Mouse (Mus musculus): ENCODE results near the gene Plk5. TPM values are rescaled to one million over a fixed set of nuclear protein-coding genes. Genes with fewer than 3 reads are reported as not detected.

Gene Plk5
- total RNA-seq, 1 experiment: 6.0 TPM

DNA sequence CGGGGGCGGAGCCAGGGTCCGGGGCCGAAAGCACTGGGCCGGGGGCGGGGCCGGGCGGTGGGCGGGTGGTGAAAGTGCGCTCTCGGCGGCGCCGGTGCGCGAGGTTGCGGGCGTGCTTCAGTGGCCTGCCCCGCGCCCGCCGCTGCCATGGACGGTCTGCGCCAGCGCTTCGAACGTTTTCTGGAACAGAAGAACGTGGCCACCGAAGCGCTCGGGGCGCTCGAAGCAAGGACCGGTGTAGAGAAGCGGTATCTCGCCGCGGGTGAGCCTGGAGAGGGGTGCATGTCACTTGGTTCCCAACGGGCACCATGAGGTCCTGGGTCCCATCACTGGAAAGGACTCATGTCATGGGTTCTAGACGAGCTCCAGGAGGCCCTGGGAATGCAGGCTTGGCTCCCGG, 26.2 kb upstream of the Plk5 start:
- Histone ChIP-seq H3K4me3 (ENCODE audit: insufficient read depth in 1 of 2, low read depth in 1 of 2, low read length in 2 of 2, poor library complexity in 1 of 2, severe bottlenecking in 1 of 2) (peak overlapping the region; percentile 76 to 93), H3K27ac (ENCODE audit: insufficient read depth, low read depth, low read length, poor library complexity, severe bottlenecking) (no peak overlapping the region)

DNA sequence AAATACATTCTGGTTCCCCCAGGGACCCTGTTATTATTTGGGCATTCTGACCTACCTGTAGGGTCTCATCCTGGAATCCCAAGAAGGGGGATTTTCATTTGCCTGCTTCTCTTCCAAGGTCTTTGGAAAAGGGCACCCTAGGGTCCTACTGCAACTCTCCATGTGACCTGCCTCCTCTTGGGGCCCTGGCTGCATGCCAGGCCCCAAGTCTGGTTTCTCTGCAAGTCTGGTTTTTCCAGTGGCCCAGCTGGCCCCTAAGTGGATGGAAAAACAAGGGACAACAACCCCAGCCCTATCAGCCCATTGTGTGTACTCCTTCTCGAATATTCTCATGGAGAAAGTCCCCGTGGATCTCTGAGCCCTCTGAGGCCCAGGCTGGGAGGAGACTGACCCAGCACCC, 25.4 kb upstream of the Plk5 start:
- in situ Hi-C loops (cut with MboI; ENCODE audit: low sequenced_read_pairs in 2 of 2, unreplicated experiment in 2 of 2): no loop called here
- Histone ChIP-seq H3K4me3 (ENCODE audit: insufficient read depth in 1 of 2, low read depth in 1 of 2, low read length in 2 of 2, poor library complexity in 1 of 2, severe bottlenecking in 1 of 2) (peak overlapping the region in 1 of 2 experiments; percentile 93; a peak in 1 of 4 replicates), H3K4me1 (ENCODE audit: control insufficient read depth in 2 of 2, insufficient read depth in 2 of 2, low read length in 2 of 2, poor library complexity in 1 of 2) (peaks cover 0 to 25% of the 10 kb centered on the region in 2 experiments; a peak in 3 of 4 replicates), H3K9me3 (ENCODE audit: control insufficient read depth, insufficient read depth, low read depth, low read length) (no peaks in the 10 kb centered on the region), H3K9ac (ENCODE audit: insufficient read depth, low read depth, low read length, poor library complexity, severe bottlenecking) (no peak overlapping the region), H3K36me3 (ENCODE audit: control insufficient read depth, insufficient read depth, low read length, poor library complexity, severe bottlenecking) (peaks cover 4% of the 10 kb centered on the region; the same call in 1 of the 2 replicates), H3K27ac (ENCODE audit: insufficient read depth, low read depth, low read length, poor library complexity, severe bottlenecking) (no peak overlapping the region)
- DNase-seq (ENCODE audit: low read depth, low spot score): no peak
- no peak for TF ChIP-seq CHD2 (IDR thresholded peaks at IDR 0.05; ENCODE audit: low read depth, low read length)
- TF ChIP-seq MAFK (IDR thresholded peaks at IDR 0.05; ENCODE audit: insufficient read depth, low read depth, low read length): no peak
- TF ChIP-seq ZNF384 (IDR thresholded peaks at IDR 0.05; ENCODE audit: low read depth, low read length): no peak
- TF ChIP-seq ZC3H11A (IDR thresholded peaks at IDR 0.05; ENCODE audit: borderline replicate concordance, low read depth, low read length): no peak
- no peak for TF ChIP-seq HCFC1 (IDR thresholded peaks at IDR 0.05; ENCODE audit: borderline replicate concordance, insufficient read depth, low read length)

More for the DNA sequence above, 26.2 kb upstream of the Plk5 start:
- Histone ChIP-seq H3K36me3 (ENCODE audit: control insufficient read depth, insufficient read depth, low read length, poor library complexity, severe bottlenecking) (no peaks in the 10 kb centered on the region; the same call in 1 of the 2 replicates), H3K4me1 (ENCODE audit: control insufficient read depth in 2 of 2, insufficient read depth in 2 of 2, low read length in 2 of 2, poor library complexity in 1 of 2) (peaks cover 0 to 21% of the 10 kb centered on the region in 2 experiments; a peak in 2 of 4 replicates), H3K9ac (ENCODE audit: insufficient read depth, low read depth, low read length, poor library complexity, severe bottlenecking) (peak overlapping the region; percentile 82), H3K9me3 (ENCODE audit: control insufficient read depth, insufficient read depth, low read depth, low read length) (no peaks in the 10 kb centered on the region)
- DNase-seq (ENCODE audit: low read depth, low spot score): no peak
- no peak for TF ChIP-seq HCFC1 (IDR thresholded peaks at IDR 0.05; ENCODE audit: borderline replicate concordance, insufficient read depth, low read length)
- no peak for TF ChIP-seq ZC3H11A (IDR thresholded peaks at IDR 0.05; ENCODE audit: borderline replicate concordance, low read depth, low read length)
- no peak for TF ChIP-seq ZNF384 (IDR thresholded peaks at IDR 0.05; ENCODE audit: low read depth, low read length)
- no peak for TF ChIP-seq CHD2 (IDR thresholded peaks at IDR 0.05; ENCODE audit: low read depth, low read length)
- no peak for TF ChIP-seq MAFK (IDR thresholded peaks at IDR 0.05; ENCODE audit: insufficient read depth, low read depth, low read length)
- in situ Hi-C loops (cut with MboI; ENCODE audit: low sequenced_read_pairs in 2 of 2, unreplicated experiment in 2 of 2): no loop called here

DNA sequence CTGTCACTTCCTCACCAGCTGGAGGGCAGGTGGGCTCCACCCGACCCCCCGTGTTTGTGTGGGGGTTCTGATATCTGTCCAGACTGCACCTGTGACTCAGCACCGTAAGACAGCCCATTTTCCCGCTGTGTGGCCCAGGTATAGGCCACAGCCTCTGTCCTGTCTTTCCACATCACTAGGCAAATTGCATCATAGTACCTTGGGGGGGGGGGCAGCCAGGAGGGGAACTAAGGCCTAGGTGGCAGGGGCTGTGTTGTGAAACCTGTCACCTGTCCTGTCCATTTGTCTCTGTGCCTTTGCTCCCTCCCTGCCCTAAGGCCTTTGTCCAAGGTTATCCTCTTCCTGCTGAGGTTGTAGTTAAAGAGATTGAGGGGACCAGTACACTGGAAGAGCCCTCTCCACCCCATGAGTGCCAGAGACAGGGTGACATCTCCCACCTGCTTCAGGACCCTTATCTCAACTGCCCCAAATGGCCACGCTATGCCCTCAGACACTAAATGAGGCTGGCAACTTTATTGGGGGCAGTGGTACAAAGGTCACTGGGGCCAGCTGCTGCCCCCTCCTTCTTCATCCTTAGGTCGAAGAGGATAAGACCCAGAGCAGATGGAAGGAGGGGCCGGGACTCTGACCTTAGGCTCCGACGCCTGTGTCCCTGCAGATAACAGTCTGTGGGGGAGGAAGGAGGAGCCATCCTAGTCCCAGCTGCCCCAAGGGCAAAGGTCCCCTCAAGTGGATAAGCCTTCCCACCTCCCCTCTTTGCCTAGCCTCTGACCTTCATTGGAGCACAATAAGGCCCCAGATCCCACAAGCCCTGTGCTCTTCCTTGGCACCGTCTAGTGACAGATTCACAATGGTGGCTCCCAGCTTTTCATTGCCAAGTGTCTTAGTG, 24.4 kb upstream of the Plk5 start:
- Histone ChIP-seq H3K9me3 (ENCODE audit: control insufficient read depth, insufficient read depth, low read depth, low read length) (no peaks in the 10 kb centered on the region), H3K4me3 (ENCODE audit: insufficient read depth in 1 of 2, low read depth in 1 of 2, low read length in 2 of 2, poor library complexity in 1 of 2, severe bottlenecking in 1 of 2) (no peak overlapping the region), H3K36me3 (ENCODE audit: control insufficient read depth, insufficient read depth, low read length, poor library complexity, severe bottlenecking) (peaks cover 4% of the 10 kb centered on the region; the same call in 1 of the 2 replicates), H3K27ac (ENCODE audit: insufficient read depth, low read depth, low read length, poor library complexity, severe bottlenecking) (no peak overlapping the region), H3K4me1 (ENCODE audit: control insufficient read depth in 2 of 2, insufficient read depth in 2 of 2, low read length in 2 of 2, poor library complexity in 1 of 2) (peaks cover 2 to 25% of the 10 kb centered on the region in 2 experiments; a peak in 3 of 4 replicates), H3K9ac (ENCODE audit: insufficient read depth, low read depth, low read length, poor library complexity, severe bottlenecking) (no peak overlapping the region)
- TF ChIP-seq CHD2 (IDR thresholded peaks at IDR 0.05; ENCODE audit: low read depth, low read length) (no peak), HCFC1 (IDR thresholded peaks at IDR 0.05; ENCODE audit: borderline replicate concordance, insufficient read depth, low read length) (no peak), MAFK (IDR thresholded peaks at IDR 0.05; ENCODE audit: insufficient read depth, low read depth, low read length) (no peak), ZNF384 (IDR thresholded peaks at IDR 0.05; ENCODE audit: low read depth, low read length) (no peak), ZC3H11A (IDR thresholded peaks at IDR 0.05; ENCODE audit: borderline replicate concordance, low read depth, low read length) (no peak)
- in situ Hi-C loops (cut with MboI; ENCODE audit: low sequenced_read_pairs in 2 of 2, unreplicated experiment in 2 of 2): no loop called here
- DNase-seq (ENCODE audit: low read depth, low spot score): no peak

GRCm38 (mm10) chr10:80332525-80332989, 23.7 kb upstream of the Plk5 start:
- DNase-seq (ENCODE audit: low read depth, low spot score): no peak
- no peak overlapping the region for H3K9ac ChIP-seq (ENCODE audit: insufficient read depth, low read depth, low read length, poor library complexity, severe bottlenecking)
- no peak overlapping the region for H3K27ac ChIP-seq (ENCODE audit: insufficient read depth, low read depth, low read length, poor library complexity, severe bottlenecking)
- H3K36me3 ChIP-seq (ENCODE audit: control insufficient read depth, insufficient read depth, low read length, poor library complexity, severe bottlenecking): peaks cover 4% of the 10 kb centered on the region; the same call in 1 of the 2 replicates
- TF ChIP-seq ZC3H11A (IDR thresholded peaks at IDR 0.05; ENCODE audit: borderline replicate concordance, low read depth, low read length) (no peak), MAFK (IDR thresholded peaks at IDR 0.05; ENCODE audit: insufficient read depth, low read depth, low read length) (no peak), HCFC1 (IDR thresholded peaks at IDR 0.05; ENCODE audit: borderline replicate concordance, insufficient read depth, low read length) (no peak), ZNF384 (IDR thresholded peaks at IDR 0.05; ENCODE audit: low read depth, low read length) (no peak), CHD2 (IDR thresholded peaks at IDR 0.05; ENCODE audit: low read depth, low read length) (no peak)
- peaks cover 2 to 25% of the 10 kb centered on the region in 2 experiments; a peak in 3 of 4 replicates for H3K4me1 ChIP-seq (ENCODE audit: control insufficient read depth in 2 of 2, insufficient read depth in 2 of 2, low read length in 2 of 2, poor library complexity in 1 of 2)
- no peaks in the 10 kb centered on the region for H3K9me3 ChIP-seq (ENCODE audit: control insufficient read depth, insufficient read depth, low read depth, low read length)
- H3K4me3 ChIP-seq (ENCODE audit: insufficient read depth in 1 of 2, low read depth in 1 of 2, low read length in 2 of 2, poor library complexity in 1 of 2, severe bottlenecking in 1 of 2): no peak overlapping the region
- in situ Hi-C loops (cut with MboI; ENCODE audit: low sequenced_read_pairs in 2 of 2, unreplicated experiment in 2 of 2): no loop called here
